Mouse (Mus musculus) myocyte (in vitro differentiated cells): ENCODE measurements around the gene Mpzl1. TPM values are rescaled to one million over a fixed set of nuclear protein-coding genes. Genes with fewer than 3 reads are reported as not detected.

Experiments used
- H3K27me3 ChIP-seq: one replicate; pipeline ENCODE4 v1.6.1; 2011; ENCODE audit not compliant: control insufficient read depth, insufficient read depth, insufficient read length
- H3K36me3 ChIP-seq: one replicate; pipeline ENCODE4 v1.6.1; 2011; ENCODE audit not compliant: control insufficient read depth, insufficient read depth
- H3K4me2 ChIP-seq: one replicate; pipeline ENCODE4 v1.6.1; 2011; ENCODE audit warnings: low read depth, control low read depth
- H3K4me3 ChIP-seq: one replicate; pipeline ENCODE4 v1.5.1; 2011; ENCODE audit warnings: mild to moderate bottlenecking, control low read depth, moderate library complexity
- H3K79me2 ChIP-seq: one replicate; pipeline ENCODE4 v1.6.1; 2011; ENCODE audit not compliant: control insufficient read depth, insufficient read depth
- H3ac ChIP-seq: one replicate; pipeline ENCODE4 v1.6.1; 2011; ENCODE audit not compliant: control insufficient read depth, insufficient read length
- CEBPB ChIP-seq: IDR thresholded peaks from 2 replicates; pipeline ENCODE4 v1.6.1; 2011; ENCODE audit warnings: mild to moderate bottlenecking, moderate library complexity; ENCODE audit not compliant: poor library complexity, insufficient read depth, severe bottlenecking
- E2F4 ChIP-seq: IDR thresholded peaks from one replicate; pipeline ENCODE4 v1.6.1; 2011; ENCODE audit warnings: mild to moderate bottlenecking, control low read depth, moderate library complexity; ENCODE audit not compliant: insufficient read depth
- MAX ChIP-seq: IDR thresholded peaks from one replicate; pipeline ENCODE4 v1.6.1; 2011; ENCODE audit warnings: low read depth, mild to moderate bottlenecking, control low read depth
- MYOD1 ChIP-seq, 3 experiments: IDR thresholded peaks; one replicate each; pipeline ENCODE4 v1.6.1; 2011; ENCODE audit warnings: control low read depth in 2 of 3, low read depth in 2 of 3, mild to moderate bottlenecking in 2 of 3, moderate library complexity in 1 of 3; ENCODE audit not compliant: insufficient read length in 2 of 3, control insufficient read depth in 1 of 3
- MYOG ChIP-seq, 3 experiments: IDR thresholded peaks; one replicate each; pipeline ENCODE4 v1.6.1; 2011; ENCODE audit warnings: control low read depth in 2 of 3, low read depth in 2 of 3, mild to moderate bottlenecking in 2 of 3; ENCODE audit not compliant: insufficient read length in 2 of 3, control insufficient read depth in 1 of 3, insufficient read depth in 1 of 3
- POLR2A ChIP-seq: IDR thresholded peaks from one replicate; pipeline ENCODE4 v1.6.1; 2011; ENCODE audit warnings: low read depth, mild to moderate bottlenecking, control low read depth, moderate library complexity; ENCODE audit not compliant: insufficient read length
- POLR2AphosphoS2 ChIP-seq: IDR thresholded peaks from one replicate; pipeline ENCODE4 v1.6.1; 2011; ENCODE audit warnings: low read depth, control low read depth; ENCODE audit not compliant: insufficient read length
- REST ChIP-seq: IDR thresholded peaks from one replicate; pipeline ENCODE4 v1.6.1; 2011; ENCODE audit warnings: mild to moderate bottlenecking, control low read depth, moderate library complexity; ENCODE audit not compliant: insufficient read depth, insufficient read length
- SRF ChIP-seq: IDR thresholded peaks from one replicate; pipeline ENCODE4 v1.6.1; 2011; ENCODE audit warnings: low read depth; ENCODE audit not compliant: control insufficient read depth, insufficient read length
- TCF12 ChIP-seq: IDR thresholded peaks from one replicate; pipeline ENCODE4 v1.6.1; 2011; ENCODE audit warnings: mild to moderate bottlenecking, control low read depth; ENCODE audit not compliant: poor library complexity, insufficient read depth, severe bottlenecking
- TCF3 ChIP-seq: IDR thresholded peaks from one replicate; pipeline ENCODE4 v1.6.1; 2011; ENCODE audit warnings: low read depth, control low read depth; ENCODE audit not compliant: insufficient read length
- USF1 ChIP-seq: IDR thresholded peaks from one replicate; pipeline ENCODE4 v1.6.1; 2011; ENCODE audit warnings: low read depth, mild to moderate bottlenecking, control low read depth, moderate library complexity
- polyA plus RNA-seq: library from polyadenylated mRNA; unstranded; fragments of >200 nt; fragmentation: generic; extraction: Trizol; gene quantifications from one replicate; pipeline ENCODE4 v1.2.1, GENCODE M21; 2012; ENCODE audit warnings: missing spikeins

Gene Mpzl1
- polyA plus RNA-seq, 1 experiment = 11.8 TPM

DNA sequence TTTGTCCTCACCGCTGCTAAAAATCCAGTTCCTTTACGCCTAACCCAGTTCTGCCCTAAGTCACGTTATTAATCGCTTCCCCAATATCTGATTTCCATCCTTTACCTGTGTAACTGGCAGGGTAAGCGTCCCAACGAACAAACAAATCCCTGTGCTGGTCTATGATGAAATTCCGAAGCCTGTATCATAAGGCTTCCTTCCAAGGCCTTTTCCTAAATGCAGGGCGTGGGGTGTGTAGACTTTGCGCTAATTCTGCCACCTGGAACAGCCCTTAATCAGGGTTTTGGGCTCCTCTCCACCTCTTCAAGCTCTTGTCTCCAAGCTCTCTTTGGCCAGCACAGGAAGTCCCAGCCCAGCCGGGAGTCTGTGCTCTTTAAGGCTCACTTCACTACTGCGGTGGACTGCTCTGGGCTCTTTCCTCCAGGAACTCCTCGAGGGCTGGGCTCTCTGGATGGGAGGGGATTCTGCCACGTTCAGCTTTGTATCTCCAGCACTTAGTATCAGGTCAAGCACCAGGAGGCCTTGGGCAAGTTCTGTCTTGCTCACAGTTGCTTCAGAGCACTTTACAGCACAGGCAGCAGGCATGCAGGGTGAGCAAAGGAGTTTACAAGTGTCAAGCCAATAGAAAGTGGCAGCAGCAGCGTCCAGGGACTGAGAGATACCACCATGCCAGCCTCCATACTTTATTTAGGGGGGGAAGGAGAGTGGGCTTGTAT, 48.8 kb downstream of the Mpzl1 start:
- no peaks in the 10 kb centered on the region for H3K27me3 ChIP-seq
- H3K36me3 ChIP-seq = no peaks in the 10 kb centered on the region
- TF ChIP-seq E2F4 = no peak
- no peak for TF ChIP-seq CEBPB
- TF ChIP-seq TCF12 = no peak
- no peak for TF ChIP-seq MYOD1 (IDR thresholded peaks at IDR 0.05; ENCODE audit: control insufficient read depth in 1 of 3, insufficient read length in 2 of 3, low read depth in 2 of 3)
- TF ChIP-seq MAX = no peak
- TF ChIP-seq REST = no peak
- no peak for TF ChIP-seq MYOG (IDR thresholded peaks at IDR 0.05; ENCODE audit: control insufficient read depth in 1 of 3, insufficient read depth in 1 of 3, insufficient read length in 2 of 3, low read depth in 2 of 3)
- TF ChIP-seq TCF3 = no peak
- no peak for TF ChIP-seq POLR2AphosphoS2
- no peak for TF ChIP-seq USF1
- no peak for TF ChIP-seq POLR2A
- no peak for TF ChIP-seq SRF
- H3ac ChIP-seq = no peak overlapping the region
- no peak overlapping the region for H3K4me2 ChIP-seq
- no peaks in the 10 kb centered on the region for H3K79me2 ChIP-seq
- H3K4me3 ChIP-seq = no peak overlapping the region

DNA sequence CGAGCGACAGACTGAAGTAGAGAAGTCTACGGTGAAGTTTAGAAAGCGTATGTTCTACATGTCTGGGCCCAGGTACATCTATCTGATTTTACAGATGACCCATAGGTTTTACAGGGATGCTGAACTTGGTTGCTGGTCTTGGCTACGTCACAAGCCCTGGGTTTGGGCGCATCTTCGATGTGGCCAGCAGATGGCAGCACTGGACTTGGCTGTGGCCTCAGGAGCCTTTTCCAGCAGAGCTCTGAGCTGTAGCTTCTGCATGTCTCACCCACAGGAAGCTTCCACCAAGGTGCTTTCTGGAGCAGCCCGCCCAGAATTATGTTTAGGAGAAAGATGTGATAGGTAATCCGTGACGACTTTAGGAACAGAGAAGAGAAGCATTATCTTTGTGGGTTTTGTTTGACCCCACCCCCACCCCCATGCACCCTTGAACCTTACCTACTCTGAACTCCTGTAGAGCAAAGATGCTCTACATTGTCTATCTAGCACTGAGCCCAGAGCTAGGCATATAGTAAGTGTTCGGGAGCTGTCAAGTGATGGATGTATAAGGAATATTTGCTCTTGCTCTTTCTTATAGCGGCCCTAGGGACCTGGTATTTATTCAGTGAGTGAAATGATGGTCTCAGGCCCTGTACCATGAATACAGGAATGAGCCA, 50.7 kb downstream of the Mpzl1 start:
- no peaks in the 10 kb centered on the region for H3K79me2 ChIP-seq
- TF ChIP-seq POLR2A (no peak), MAX (no peak), SRF (no peak), CEBPB (no peak), E2F4 (no peak), REST (no peak), POLR2AphosphoS2 (no peak), TCF3 (no peak), USF1 (no peak), TCF12 (no peak), MYOD1 (IDR thresholded peaks at IDR 0.05; ENCODE audit: control insufficient read depth in 1 of 3, insufficient read length in 2 of 3, low read depth in 2 of 3) (no peak), MYOG (IDR thresholded peaks at IDR 0.05; ENCODE audit: control insufficient read depth in 1 of 3, insufficient read depth in 1 of 3, insufficient read length in 2 of 3, low read depth in 2 of 3) (no peak)
- no peaks in the 10 kb centered on the region for H3K36me3 ChIP-seq
- no peak overlapping the region for H3K4me3 ChIP-seq
- no peak overlapping the region for H3K4me2 ChIP-seq
- H3ac ChIP-seq = no peak overlapping the region
- H3K27me3 ChIP-seq = no peaks in the 10 kb centered on the region

DNA sequence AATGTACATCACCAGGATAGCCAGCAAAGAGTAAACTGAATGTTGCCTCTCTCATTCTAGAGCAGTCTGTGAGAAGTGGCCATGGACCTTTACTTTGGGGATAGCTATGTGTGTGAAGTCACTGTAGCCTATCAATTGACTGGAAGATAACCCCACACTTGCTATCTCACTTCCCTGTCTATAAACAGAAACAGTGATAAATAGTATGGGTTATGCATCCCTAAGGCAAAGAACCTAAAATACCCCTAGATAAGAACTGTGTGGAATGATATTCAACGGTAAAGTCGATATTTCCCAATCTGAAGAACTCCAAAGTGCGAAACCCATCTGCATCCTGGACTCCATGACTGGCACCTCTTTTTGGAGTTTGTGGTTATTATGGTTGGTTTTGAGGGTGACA, 53.1 kb downstream of the Mpzl1 start:
- Histone ChIP-seq H3K27me3 (no peaks in the 10 kb centered on the region), H3K36me3 (no peaks in the 10 kb centered on the region), H3K79me2 (no peaks in the 10 kb centered on the region), H3K4me3 (no peak overlapping the region), H3ac (no peak overlapping the region), H3K4me2 (no peak overlapping the region)
- no peak for TF ChIP-seq MYOG (IDR thresholded peaks at IDR 0.05; ENCODE audit: control insufficient read depth in 1 of 3, insufficient read depth in 1 of 3, insufficient read length in 2 of 3, low read depth in 2 of 3)
- no peak for TF ChIP-seq SRF
- no peak for TF ChIP-seq CEBPB
- TF ChIP-seq USF1 = no peak
- no peak for TF ChIP-seq TCF3
- no peak for TF ChIP-seq REST
- no peak for TF ChIP-seq TCF12
- TF ChIP-seq MYOD1 (IDR thresholded peaks at IDR 0.05; ENCODE audit: control insufficient read depth in 1 of 3, insufficient read length in 2 of 3, low read depth in 2 of 3) = no peak
- TF ChIP-seq MAX = no peak
- TF ChIP-seq POLR2AphosphoS2 = no peak
- no peak for TF ChIP-seq E2F4
- no peak for TF ChIP-seq POLR2A

DNA sequence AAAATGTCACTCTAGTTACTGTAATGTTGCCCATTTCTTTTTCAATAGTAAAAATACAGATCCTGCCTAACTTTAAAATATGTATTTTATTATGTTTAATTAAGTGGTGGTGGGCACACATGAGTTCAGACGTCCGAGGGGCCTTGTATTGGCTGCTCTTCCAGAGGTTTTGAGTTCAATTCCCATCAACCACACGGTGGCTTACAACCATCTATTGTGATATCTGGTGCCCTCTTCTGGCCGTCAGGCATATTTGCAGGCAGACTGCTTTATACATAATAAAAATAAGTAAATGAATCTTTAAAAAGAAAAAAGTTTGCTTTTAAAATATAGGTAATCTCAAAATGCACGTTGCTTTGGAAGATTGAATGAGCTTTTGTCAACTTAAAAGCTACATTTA, 55.0 kb downstream of the Mpzl1 start:
- Histone ChIP-seq H3ac (no peak overlapping the region), H3K79me2 (no peaks in the 10 kb centered on the region), H3K4me2 (no peak overlapping the region), H3K27me3 (no peaks in the 10 kb centered on the region), H3K4me3 (no peak overlapping the region), H3K36me3 (no peaks in the 10 kb centered on the region)
- TF ChIP-seq MAX (no peak), TCF12 (no peak), E2F4 (no peak), REST (no peak), CEBPB (no peak), MYOG (IDR thresholded peaks at IDR 0.05; ENCODE audit: control insufficient read depth in 1 of 3, insufficient read depth in 1 of 3, insufficient read length in 2 of 3, low read depth in 2 of 3) (no peak), USF1 (no peak), POLR2AphosphoS2 (no peak), TCF3 (no peak), SRF (no peak)
